Mouse (Mus musculus): Measurements from ENCODE around the gene Cd33. TPM values are rescaled to one million over a fixed set of nuclear protein-coding genes. Genes with fewer than 3 reads are reported as not detected.

Cd33 gene
- polyA plus RNA-seq, 1 experiment from 2014 or later, result 1.3 TPM

GRCm38 (mm10) chr7:43475706-43476105, 68.5 kb downstream of the Cd33 start:
- peaks cover 2% of the 10 kb centered on the region; the same call in 1 of the 2 replicates for H3K4me1 ChIP-seq (replicated peaks)
- DNase-seq, result no peak
- WGBS (ENCODE audit: insufficient replicate concordance), result 7% methylated on average over 23 of the region's 23 CpGs

More at GRCm38 (mm10) chr7:43475706-43476105, 68.5 kb downstream of the Cd33 start:
- no peak overlapping the region for H3K27ac ChIP-seq
- peaks cover 48% of the 10 kb centered on the region for H3K27me3 ChIP-seq
- H3K9me3 ChIP-seq (replicated peaks), result no peaks in the 10 kb centered on the region
- H3K9ac ChIP-seq, result no peak overlapping the region
- H3K4me2 ChIP-seq, result no peak overlapping the region
- H3K4me3 ChIP-seq (replicated peaks), result no peak overlapping the region
- no peaks in the 10 kb centered on the region for H3K36me3 ChIP-seq
- ATAC-seq (ENCODE audit: low read depth), result no peak

Other genes with a start within 250 kb of the Cd33 start
- 4.1 and 5.8 TPM in 2 replicates for gene Zfp715, start 231.1 kb downstream of the Cd33 start, polyA plus RNA-seq (2015; fragmentation: Nextera tagmentation; extraction: Ambion mirVana)
- 2.0 and 2.2 TPM in 2 replicates for gene Siglecf, start 193.1 kb downstream of the Cd33 start, polyA plus RNA-seq (2015; fragmentation: Nextera tagmentation; extraction: Ambion mirVana)
- 0.28 and 0.32 TPM in 2 replicates for gene Siglecg, start 136.2 kb downstream of the Cd33 start, polyA plus RNA-seq (2015; fragmentation: Nextera tagmentation; extraction: Ambion mirVana)
- gene Lim2, start 116.8 kb downstream of the Cd33 start, polyA plus RNA-seq (2015; fragmentation: Nextera tagmentation; extraction: Ambion mirVana), result not detected in 2 replicates
- 7.1 and 9.6 TPM in 2 replicates for gene Nkg7, start 107.4 kb downstream of the Cd33 start, polyA plus RNA-seq (2015; fragmentation: Nextera tagmentation; extraction: Ambion mirVana)
- gene Cldnd2, start 103.6 kb downstream of the Cd33 start, polyA plus RNA-seq (2015; fragmentation: Nextera tagmentation; extraction: Ambion mirVana), result not detected in 2 replicates
- 241 and 252 TPM in 2 replicates for gene Etfb, start 100.3 kb downstream of the Cd33 start, polyA plus RNA-seq (2015; fragmentation: Nextera tagmentation; extraction: Ambion mirVana)
- not detected in 2 replicates for gene Gm45233, start 100.3 kb downstream of the Cd33 start, polyA plus RNA-seq (2015; fragmentation: Nextera tagmentation; extraction: Ambion mirVana)
- 0.58 and 0.85 TPM in 2 replicates for gene Vsig10l, start 81.3 kb downstream of the Cd33 start, polyA plus RNA-seq (2015; fragmentation: Nextera tagmentation; extraction: Ambion mirVana)
- gene Iglon5, start 54.4 kb downstream of the Cd33 start, polyA plus RNA-seq (2015; fragmentation: Nextera tagmentation; extraction: Ambion mirVana), result not detected in 2 replicates
- gene 4931406B18Rik, start 38.5 kb downstream of the Cd33 start, polyA plus RNA-seq (2015; fragmentation: Nextera tagmentation; extraction: Ambion mirVana), result not detected in 2 replicates
- gene Zfp658, start 17.8 kb upstream of the Cd33 start, polyA plus RNA-seq (2015; fragmentation: Nextera tagmentation; extraction: Ambion mirVana), result 0.20 and 0.27 TPM in 2 replicates
- 2.0 and 2.7 TPM in 2 replicates for gene Zfp719, start 35.2 kb upstream of the Cd33 start, polyA plus RNA-seq (2015; fragmentation: Nextera tagmentation; extraction: Ambion mirVana)
- gene Zfp819, start 62.7 kb upstream of the Cd33 start, polyA plus RNA-seq (2015; fragmentation: Nextera tagmentation; extraction: Ambion mirVana), result 0.08 TPM in 1 of 2 replicates, not detected in the other
- not detected in 2 replicates for gene Ceacam18, start 90.3 kb upstream of the Cd33 start, polyA plus RNA-seq (2015; fragmentation: Nextera tagmentation; extraction: Ambion mirVana)
- 1.6 and 1.9 TPM in 2 replicates for gene Siglece, start 115.7 kb upstream of the Cd33 start, polyA plus RNA-seq (2015; fragmentation: Nextera tagmentation; extraction: Ambion mirVana)
- gene Ctu1, start 127.6 kb upstream of the Cd33 start, polyA plus RNA-seq (2015; fragmentation: Nextera tagmentation; extraction: Ambion mirVana), result 5.2 and 5.3 TPM in 2 replicates
- gene Klk14, start 146.0 kb upstream of the Cd33 start, polyA plus RNA-seq (2015; fragmentation: Nextera tagmentation; extraction: Ambion mirVana), result not detected in 2 replicates
- gene Klk13, start 168.1 kb upstream of the Cd33 start, polyA plus RNA-seq (2015; fragmentation: Nextera tagmentation; extraction: Ambion mirVana), result not detected in 2 replicates
- not detected in 2 replicates for gene Klk12, start 224.5 kb upstream of the Cd33 start, polyA plus RNA-seq (2015; fragmentation: Nextera tagmentation; extraction: Ambion mirVana)
- gene Klk11, start 230.2 kb upstream of the Cd33 start, polyA plus RNA-seq (2015; fragmentation: Nextera tagmentation; extraction: Ambion mirVana), result not detected in 2 replicates
- not detected in 2 replicates for gene Klk10, start 236.6 kb upstream of the Cd33 start, polyA plus RNA-seq (2015; fragmentation: Nextera tagmentation; extraction: Ambion mirVana)
- gene Klk9, start 247.5 kb upstream of the Cd33 start, polyA plus RNA-seq (2015; fragmentation: Nextera tagmentation; extraction: Ambion mirVana), result not detected in 2 replicates

All from liver, embryonic 13.5 days (tissue).